Mouse (Mus musculus): ENCODE measurements around the gene Adra2c. TPM values are rescaled to one million over a fixed set of nuclear protein-coding genes. Genes with fewer than 3 reads are reported as not detected.

The Adra2c gene
- total and polyA plus RNA-seq, 3 experiments, result 0.43 to 0.52 (median 0.43) TPM

GRCm38 (mm10) chr5:35299621-35300020, 21.5 kb downstream of the Adra2c start:
- Histone ChIP-seq H3K79me2 (replicated peaks; ENCODE audit: control insufficient read depth, insufficient read depth, low read length) (no peaks in the 10 kb centered on the region), H3K36me3 (ENCODE audit: control insufficient read depth, insufficient read depth, low read length) (no peaks in the 10 kb centered on the region), H3K27ac (no peak overlapping the region), H3K27me3 (ENCODE audit: control insufficient read depth, insufficient read depth, low read length) (no peaks in the 10 kb centered on the region), H3K4me3 (no peak overlapping the region), H3K4me1 (ENCODE audit: control insufficient read depth, insufficient read depth, low read length) (no peaks in the 10 kb centered on the region), H3K9ac (ENCODE audit: low read depth, low read length) (no peak overlapping the region)
- DNase-seq, result no peak
- WGBS, result 13% methylated on average over 3 of the region's 3 CpGs
- intact Hi-C loops (cut with DNase I), result no loop called here
- no peak for TF ChIP-seq EP300 (IDR thresholded peaks at IDR 0.05; ENCODE audit: insufficient read depth, low read depth, low read length)
- TF ChIP-seq POLR2A (IDR thresholded peaks at IDR 0.05; ENCODE audit: insufficient read depth, low read depth, low read length), result no peak
- no peak for TF ChIP-seq CTCF (IDR thresholded peaks at IDR 0.05)

DNA sequence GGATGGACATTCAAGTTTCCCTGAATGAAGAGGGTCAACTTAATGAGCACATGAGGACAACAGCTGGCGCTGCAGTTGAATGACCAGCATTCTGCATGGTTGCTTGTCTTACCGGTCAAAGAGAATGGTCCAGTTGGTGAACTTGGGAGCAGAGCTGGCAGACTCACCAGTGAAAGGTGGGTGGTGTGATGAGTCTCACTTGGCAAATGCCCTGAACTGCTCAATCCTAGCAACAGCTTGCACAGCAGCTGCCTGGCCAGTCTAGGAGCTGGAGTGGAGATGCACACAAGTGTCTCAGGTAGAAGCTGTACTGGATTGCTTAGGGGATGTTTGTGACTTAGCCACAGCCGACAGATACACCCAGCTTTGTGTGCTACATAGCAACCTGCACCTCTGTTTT, 26.1 kb downstream of the Adra2c start:
- no peak overlapping the region for H3K4me3 ChIP-seq
- no peak overlapping the region for H3K9ac ChIP-seq (ENCODE audit: low read depth, low read length)
- no peaks in the 10 kb centered on the region for H3K79me2 ChIP-seq (replicated peaks; ENCODE audit: control insufficient read depth, insufficient read depth, low read length)
- H3K4me1 ChIP-seq (ENCODE audit: control insufficient read depth, insufficient read depth, low read length), result no peaks in the 10 kb centered on the region
- no peak for DNase-seq
- H3K27me3 ChIP-seq (ENCODE audit: control insufficient read depth, insufficient read depth, low read length), result no peaks in the 10 kb centered on the region
- WGBS, result 80% methylated on average over 3 of the region's 3 CpGs
- H3K27ac ChIP-seq, result no peak overlapping the region
- H3K36me3 ChIP-seq (ENCODE audit: control insufficient read depth, insufficient read depth, low read length), result no peaks in the 10 kb centered on the region
- intact Hi-C loops (cut with DNase I), result no loop called here
- TF ChIP-seq CTCF (IDR thresholded peaks at IDR 0.05) (no peak), POLR2A (IDR thresholded peaks at IDR 0.05; ENCODE audit: insufficient read depth, low read depth, low read length) (no peak), EP300 (IDR thresholded peaks at IDR 0.05; ENCODE audit: insufficient read depth, low read depth, low read length) (no peak)

GRCm38 (mm10) chr5:35305332-35305731, 27.2 kb downstream of the Adra2c start:
- Histone ChIP-seq H3K36me3 (ENCODE audit: control insufficient read depth, insufficient read depth, low read length) (no peaks in the 10 kb centered on the region), H3K9ac (ENCODE audit: low read depth, low read length) (no peak overlapping the region), H3K27me3 (ENCODE audit: control insufficient read depth, insufficient read depth, low read length) (no peaks in the 10 kb centered on the region), H3K4me1 (ENCODE audit: control insufficient read depth, insufficient read depth, low read length) (no peaks in the 10 kb centered on the region), H3K27ac (no peak overlapping the region), H3K79me2 (replicated peaks; ENCODE audit: control insufficient read depth, insufficient read depth, low read length) (no peaks in the 10 kb centered on the region), H3K4me3 (no peak overlapping the region)
- no peak for TF ChIP-seq CTCF (IDR thresholded peaks at IDR 0.05)
- no peak for TF ChIP-seq EP300 (IDR thresholded peaks at IDR 0.05; ENCODE audit: insufficient read depth, low read depth, low read length)
- TF ChIP-seq POLR2A (IDR thresholded peaks at IDR 0.05; ENCODE audit: insufficient read depth, low read depth, low read length), result no peak
- intact Hi-C loops (cut with DNase I), result no loop called here
- no peak for DNase-seq
- 74% methylated on average over 10 of the region's 10 CpGs for WGBS

- H3K9ac ChIP-seq (ENCODE audit: low read depth, low read length), result no peak overlapping the region
Observed at GRCm38 (mm10) chr5:35306692-35307091, 28.6 kb downstream of the Adra2c start.

GRCm38 (mm10) chr5:35309853-35310252, 31.7 kb downstream of the Adra2c start:
- Histone ChIP-seq H3K9ac (ENCODE audit: low read depth, low read length) (no peak overlapping the region), H3K4me3 (no peak overlapping the region), H3K4me1 (ENCODE audit: control insufficient read depth, insufficient read depth, low read length) (no peaks in the 10 kb centered on the region), H3K36me3 (ENCODE audit: control insufficient read depth, insufficient read depth, low read length) (no peaks in the 10 kb centered on the region), H3K27ac (no peak overlapping the region), H3K27me3 (ENCODE audit: control insufficient read depth, insufficient read depth, low read length) (no peaks in the 10 kb centered on the region; the same call in 1 of the 2 replicates), H3K79me2 (replicated peaks; ENCODE audit: control insufficient read depth, insufficient read depth, low read length) (no peaks in the 10 kb centered on the region)
- intact Hi-C loops (cut with DNase I), result no loop called here
- no peak for DNase-seq
- no peak for TF ChIP-seq POLR2A (IDR thresholded peaks at IDR 0.05; ENCODE audit: insufficient read depth, low read depth, low read length)
- no peak for TF ChIP-seq EP300 (IDR thresholded peaks at IDR 0.05; ENCODE audit: insufficient read depth, low read depth, low read length)
- TF ChIP-seq CTCF (IDR thresholded peaks at IDR 0.05), result no peak
- 52% methylated on average over 7 of the region's 7 CpGs for WGBS

More at GRCm38 (mm10) chr5:35306692-35307091, 28.6 kb downstream of the Adra2c start:
- no peaks in the 10 kb centered on the region for H3K79me2 ChIP-seq (replicated peaks; ENCODE audit: control insufficient read depth, insufficient read depth, low read length)
- no peak overlapping the region for H3K4me3 ChIP-seq
- no peak overlapping the region for H3K27ac ChIP-seq
- intact Hi-C loops (cut with DNase I), result no loop called here
- DNase-seq, result no peak
- H3K36me3 ChIP-seq (ENCODE audit: control insufficient read depth, insufficient read depth, low read length), result no peaks in the 10 kb centered on the region
- 81% methylated on average over 1 of the region's 1 CpGs for WGBS
- TF ChIP-seq POLR2A (IDR thresholded peaks at IDR 0.05; ENCODE audit: insufficient read depth, low read depth, low read length) (no peak), EP300 (IDR thresholded peaks at IDR 0.05; ENCODE audit: insufficient read depth, low read depth, low read length) (no peak), CTCF (IDR thresholded peaks at IDR 0.05) (no peak)
- no peaks in the 10 kb centered on the region for H3K4me1 ChIP-seq (ENCODE audit: control insufficient read depth, insufficient read depth, low read length)
- H3K27me3 ChIP-seq (ENCODE audit: control insufficient read depth, insufficient read depth, low read length), result no peaks in the 10 kb centered on the region; the same call in 1 of the 2 replicates

GRCm38 (mm10) chr5:35311738-35312250, 33.7 kb downstream of the Adra2c start:
- Histone ChIP-seq H3K79me2 (replicated peaks; ENCODE audit: control insufficient read depth, insufficient read depth, low read length) (no peaks in the 10 kb centered on the region), H3K9ac (ENCODE audit: low read depth, low read length) (no peak overlapping the region), H3K27me3 (ENCODE audit: control insufficient read depth, insufficient read depth, low read length) (no peaks in the 10 kb centered on the region; the same call in 1 of the 2 replicates), H3K27ac (no peak overlapping the region), H3K4me1 (ENCODE audit: control insufficient read depth, insufficient read depth, low read length) (no peaks in the 10 kb centered on the region), H3K36me3 (ENCODE audit: control insufficient read depth, insufficient read depth, low read length) (no peaks in the 10 kb centered on the region), H3K4me3 (no peak overlapping the region)
- DNase-seq, result no peak
- WGBS, result 71% methylated on average over 5 of the region's 5 CpGs
- intact Hi-C loops (cut with DNase I), result no loop called here
- no peak for TF ChIP-seq EP300 (IDR thresholded peaks at IDR 0.05; ENCODE audit: insufficient read depth, low read depth, low read length)

All from heart, adult 2 months (tissue).